Mouse (Mus musculus) MEL (cell line): ENCODE data around the gene Aldh9a1. TPM values are rescaled to one million over a fixed set of nuclear protein-coding genes. Genes with fewer than 3 reads are reported as not detected.
A peak's percentile ranks its signal among the peaks of the same experiment; 100 is the strongest.

Source experiments
- DNase-seq: peaks from one replicate; pipeline ENCODE4 v3.0.0; 2011; ENCODE audit warnings: low read depth, low spot score
- H3K27ac ChIP-seq: 2 replicates; pipeline ENCODE4 v1.5.1; 2012; ENCODE audit warnings: low read depth, mild to moderate bottlenecking, control low read depth, low read length, moderate library complexity; ENCODE audit not compliant: control insufficient read depth
- H3K27me3 ChIP-seq, 2 experiments: fragments of 150-350 bp in 1 of 2; sonication (generic) in 1 of 2; 2 replicates each; pipeline ENCODE4 v1.6.1; 2012; ENCODE audit warnings: low read length in 2 of 2, mild to moderate bottlenecking in 2 of 2, improper control_type of control experiment in 1 of 2, moderate library complexity in 1 of 2; ENCODE audit not compliant: insufficient read depth in 2 of 2, control insufficient read depth in 1 of 2
- H3K36me3 ChIP-seq, 2 experiments: 2 replicates each; pipeline ENCODE4 v1.6.1; 2012 to 2014; ENCODE audit warnings: low read length in 2 of 2, improper control_type of control experiment in 1 of 2, inconsistent platforms in 1 of 2, mild to moderate bottlenecking in 1 of 2; ENCODE audit not compliant: insufficient read depth in 2 of 2, control insufficient read depth in 1 of 2
- H3K4me1 ChIP-seq, 2 experiments: fragments of 150-350 bp in 1 of 2; sonication (generic) in 1 of 2; 2 replicates each; pipeline ENCODE4 v1.6.1; 2012; ENCODE audit warnings: low read length in 2 of 2, improper control_type of control experiment in 1 of 2, mild to moderate bottlenecking in 1 of 2; ENCODE audit not compliant: insufficient read depth in 2 of 2, control insufficient read depth in 1 of 2
- H3K4me3 ChIP-seq, 2 experiments: fragments of 150-350 bp in 1 of 2; sonication (generic) in 1 of 2; 2 replicates each; pipeline ENCODE4 v1.5.1; 2012; ENCODE audit warnings: low read depth in 2 of 2, low read length in 2 of 2, mild to moderate bottlenecking in 2 of 2, moderate library complexity in 2 of 2, control low read depth in 1 of 2, improper control_type of control experiment in 1 of 2; ENCODE audit not compliant: control insufficient read depth in 1 of 2, insufficient read depth in 1 of 2
- H3K79me2 ChIP-seq: 2 replicates; pipeline ENCODE4 v1.6.1; 2012; ENCODE audit warnings: mild to moderate bottlenecking, low read length, moderate library complexity; ENCODE audit not compliant: control insufficient read depth, poor library complexity, insufficient read depth
- H3K9ac ChIP-seq: 2 replicates; pipeline ENCODE4 v1.6.1; 2012; ENCODE audit warnings: low read depth, mild to moderate bottlenecking, control low read depth, low read length, moderate library complexity; ENCODE audit not compliant: control insufficient read depth, poor library complexity, severe bottlenecking
- H3K9me3 ChIP-seq: fragments of 150-350 bp; sonication (generic); replicated peaks from 2 replicates; pipeline ENCODE4 v1.6.1; 2012; ENCODE audit warnings: mild to moderate bottlenecking, low read length, improper control_type of control experiment, moderate library complexity; ENCODE audit not compliant: insufficient read depth
- CTCF ChIP-seq, 3 experiments: IDR thresholded peaks in 2 of 3; conservative IDR thresholded peaks in 1 of 3; 2 replicates each; pipeline ENCODE4 v1.5.1; 2011 to 2012; ENCODE audit warnings: low read length in 3 of 3, low read depth in 2 of 3, mild to moderate bottlenecking in 2 of 3, improper control_type of control experiment in 1 of 3, inconsistent platforms in 1 of 3, mixed read lengths in 1 of 3, moderate library complexity in 1 of 3; ENCODE audit not compliant: control insufficient read depth in 1 of 3, insufficient read depth in 1 of 3, poor library complexity in 1 of 3, severe bottlenecking in 1 of 3
- E2F4 ChIP-seq: IDR thresholded peaks from 2 replicates; pipeline ENCODE4 v1.6.1; 2011; ENCODE audit warnings: low read depth, low read length, improper control_type of control experiment, borderline replicate concordance
- JUND ChIP-seq: IDR thresholded peaks from 2 replicates; pipeline ENCODE4 v1.6.1; 2011; ENCODE audit warnings: low read depth, mild to moderate bottlenecking, improper control_type of control experiment, low read length
- MAFK ChIP-seq: IDR thresholded peaks from 2 replicates; pipeline ENCODE4 v1.6.1; 2011; ENCODE audit warnings: low read depth, mild to moderate bottlenecking, low read length, improper control_type of control experiment, borderline replicate concordance
- MAX ChIP-seq: IDR thresholded peaks from 2 replicates; pipeline ENCODE4 v1.6.1; 2011; ENCODE audit warnings: low read length, improper control_type of control experiment
- MEF2A ChIP-seq: IDR thresholded peaks from 2 replicates; pipeline ENCODE4 v1.6.1; 2014; ENCODE audit warnings: low read depth, mild to moderate bottlenecking, inconsistent platforms, low read length, improper control_type of control experiment; ENCODE audit not compliant: poor library complexity, insufficient replicate concordance, severe bottlenecking; ENCODE audit errors: extremely low read depth
- MXI1 ChIP-seq: IDR thresholded peaks from 2 replicates; pipeline ENCODE4 v1.6.1; 2011; ENCODE audit warnings: mild to moderate bottlenecking, low read depth, low read length, improper control_type of control experiment
- SMC3 ChIP-seq: IDR thresholded peaks from 2 replicates; pipeline ENCODE4 v1.6.1; 2011; ENCODE audit warnings: low read depth, low read length, improper control_type of control experiment
- TBP ChIP-seq: IDR thresholded peaks from 2 replicates; pipeline ENCODE4 v1.8.0; 2011; ENCODE audit warnings: low read depth, low read length, improper control_type of control experiment
- ZKSCAN1 ChIP-seq: IDR thresholded peaks from 2 replicates; pipeline ENCODE4 v1.6.1; 2012; ENCODE audit warnings: low read depth, mild to moderate bottlenecking, inconsistent platforms, low read length, improper control_type of control experiment, moderate library complexity
- polyA plus RNA-seq, 2 experiments: library from polyadenylated mRNA; stranded (reverse) in 1 of 2; unstranded in 1 of 2; fragments of >175 nt in 1 of 2; fragments of >200 nt in 1 of 2; gene quantifications; 2 replicates each; pipeline versions ENCODE4 v1.2.1 to v1.2.4; 2012; ENCODE audit warnings: low replicate concordance in 2 of 2, low read depth in 1 of 2; ENCODE audit not compliant: insufficient read length in 2 of 2, insufficient read depth in 1 of 2, missing spikeins in 1 of 2
- total RNA-seq: library from RNA; depleted of rRNA; stranded (reverse); fragments of 300-350 nt; gene quantifications from 2 replicates; pipeline ENCODE4 v1.2.3, GENCODE M21; 2012

The Aldh9a1 gene
- total and polyA plus RNA-seq, 3 experiments = 14.3 to 78.2 TPM; not detected in 1

- TF ChIP-seq JUND (no peak), MAFK (no peak), SMC3 (no peak), TBP (no peak), MXI1 (peak; percentile 32; the same call in 1 of the 2 replicates)
Measured at GRCm38 (mm10) chr1:167340111-167340787, 9.5 kb upstream of the Aldh9a1 start (continued).

- H3K4me3 ChIP-seq = peak overlapping the region in 1 of 2 experiments; percentile 89; a peak in 2 of 4 replicates
- H3K36me3 ChIP-seq = peaks cover 0 to 7% of the 10 kb centered on the region in 2 experiments; a peak in 2 of 4 replicates
- no peaks in the 10 kb centered on the region; the same call in 1 of the 2 replicates for H3K79me2 ChIP-seq
- peak overlapping the region; percentile 53 for H3K27ac ChIP-seq
- peak; percentile 51 for DNase-seq
- no peaks in the 10 kb centered on the region for H3K27me3 ChIP-seq
- H3K9ac ChIP-seq = peak overlapping the region; percentile 12; the same call in 1 of the 2 replicates
- no peaks in the 10 kb centered on the region for H3K9me3 ChIP-seq
- no peak for TF ChIP-seq MAX
- 0 out of 6 replicates have a peak, but pooled peaks of 2 of the 3 experiments have one; percentile 0 to 2 for TF ChIP-seq CTCF (IDR thresholded peaks at IDR 0.05 in 2 of 3, conservative IDR thresholded peaks at IDR 0.05 in 1 of 3; ENCODE audit: control insufficient read depth in 1 of 3, insufficient read depth in 1 of 3, low read depth in 2 of 3, low read length in 3 of 3, poor library complexity in 1 of 3, severe bottlenecking in 1 of 3)
- TF ChIP-seq MEF2A = no peak
- peaks cover 3 to 16% of the 10 kb centered on the region in 2 experiments for H3K4me1 ChIP-seq
Measured at GRCm38 (mm10) chr1:167340910-167341528, 8.8 kb upstream of the Aldh9a1 start.

- no peaks in the 10 kb centered on the region for H3K9me3 ChIP-seq
- no peaks in the 10 kb centered on the region; the same call in 1 of the 2 replicates for H3K79me2 ChIP-seq
- TF ChIP-seq ZKSCAN1 = no peak
- TF ChIP-seq E2F4 = no peak
- peak; percentile 7 to 26 (median 20); a peak in 3 of 6 replicates for TF ChIP-seq CTCF (IDR thresholded peaks at IDR 0.05 in 2 of 3, conservative IDR thresholded peaks at IDR 0.05 in 1 of 3; ENCODE audit: control insufficient read depth in 1 of 3, insufficient read depth in 1 of 3, low read depth in 2 of 3, low read length in 3 of 3, poor library complexity in 1 of 3, severe bottlenecking in 1 of 3)
- peaks cover 6 to 14% of the 10 kb centered on the region in 2 experiments for H3K4me1 ChIP-seq
- H3K27ac ChIP-seq = no peak overlapping the region
- H3K27me3 ChIP-seq = no peaks in the 10 kb centered on the region
- no peak overlapping the region for H3K4me3 ChIP-seq
- peaks cover 0 to 9% of the 10 kb centered on the region in 2 experiments; a peak in 2 of 4 replicates for H3K36me3 ChIP-seq
- DNase-seq = peak; percentile 23
- H3K9ac ChIP-seq = no peak overlapping the region
Measured at GRCm38 (mm10) chr1:167342831-167343230, 7.0 kb upstream of the Aldh9a1 start.
